Mouse (Mus musculus) intestine, embryonic 14.5 days (tissue): ENCODE data around the gene Htra1. TPM values are rescaled to one million over a fixed set of nuclear protein-coding genes. Genes with fewer than 3 reads are reported as not detected.

Experiments used
- ATAC-seq: fragments of 200-750 bp; cut with Nextera tagmentation; replicated peaks from 2 replicates; pipeline ENCODE4 v1.8.0; 2017; ENCODE audit warnings: low read depth, moderate number of reproducible peaks, moderate TSS enrichment, moderate library complexity; ENCODE audit not compliant: low FRiP score, low TSS enrichment
- DNase-seq: peaks from one replicate; pipeline ENCODE4 v3.0.0-alpha.2; 2018; ENCODE audit warnings: low spot score
- H3K27ac ChIP-seq: fragments of 300-500 bp; sonication (generic); 2 replicates; pipeline ENCODE4 v1.5.1; 2014; ENCODE audit warnings: low read depth, mild to moderate bottlenecking, control low read depth
- H3K27me3 ChIP-seq: fragments of 300-500 bp; sonication (generic); replicated peaks from 2 replicates; pipeline ENCODE4 v1.6.1; 2014; ENCODE audit warnings: low read length, control low read depth; ENCODE audit not compliant: control insufficient read depth, insufficient read depth
- H3K36me3 ChIP-seq: fragments of 300-500 bp; sonication (generic); 2 replicates; pipeline ENCODE4 v1.6.1; 2014; ENCODE audit warnings: low read length, control low read depth; ENCODE audit not compliant: control insufficient read depth, insufficient read depth
- H3K4me1 ChIP-seq: fragments of 300-500 bp; sonication (generic); replicated peaks from 2 replicates; pipeline ENCODE4 v1.6.1; 2014; ENCODE audit warnings: low read length, control low read depth, mixed read lengths; ENCODE audit not compliant: control insufficient read depth, insufficient read depth
- H3K4me2 ChIP-seq: fragments of 300-500 bp; sonication (generic); 2 replicates; pipeline ENCODE4 v1.6.1; 2014; ENCODE audit warnings: low read length
- H3K4me3 ChIP-seq: fragments of 300-500 bp; sonication (generic); 2 replicates; pipeline ENCODE4 v1.5.1; 2014; ENCODE audit warnings: low read depth, low read length, control low read depth, mixed read lengths
- H3K9ac ChIP-seq: fragments of 300-500 bp; sonication (generic); 2 replicates; pipeline ENCODE4 v1.6.1; 2014; ENCODE audit warnings: mild to moderate bottlenecking, low read length
- H3K9me3 ChIP-seq: fragments of 300-500 bp; sonication (generic); 2 replicates; pipeline ENCODE4 v1.6.1; 2016; ENCODE audit warnings: low read length, control low read depth; ENCODE audit not compliant: control insufficient read depth
- WGBS: fragments of 180-500 bp; shearing (Covaris S2); extraction: QIAGEN DNeasy Blood & Tissue Kit; methylation state at CpG from one replicate; pipeline ENCODE4 v1.1.7; 2014; 5-methylcytosine and 5-hydroxymethylcytosine counted together
- polyA plus RNA-seq: library from polyadenylated mRNA; unstranded; fragments of >200 nt; fragmentation: Nextera tagmentation; extraction: Ambion mirVana; gene quantifications from 2 replicates; pipeline ENCODE4 v1.2.1, GENCODE M21; 2014

Htra1 gene
- polyA plus RNA-seq, 1 experiment from 2014 or later, result 16.7 TPM

- H3K9me3 ChIP-seq, result no peaks in the 10 kb centered on the region
- peaks cover 30% of the 10 kb centered on the region for H3K27me3 ChIP-seq
- H3K27ac ChIP-seq, result no peak overlapping the region
- H3K9ac ChIP-seq, result no peak overlapping the region
- no peak overlapping the region for H3K4me3 ChIP-seq
- no peaks in the 10 kb centered on the region for H3K36me3 ChIP-seq
- ATAC-seq, result no peak
- WGBS, result 39% methylated on average over 8 of the region's 8 CpGs
- H3K4me2 ChIP-seq, result no peak overlapping the region
- H3K4me1 ChIP-seq, result peaks cover 22% of the 10 kb centered on the region
- no peak for DNase-seq
Observed at GRCm38 (mm10) chr7:130940733-130941132, 4.8 kb downstream of the Htra1 start.

DNA sequence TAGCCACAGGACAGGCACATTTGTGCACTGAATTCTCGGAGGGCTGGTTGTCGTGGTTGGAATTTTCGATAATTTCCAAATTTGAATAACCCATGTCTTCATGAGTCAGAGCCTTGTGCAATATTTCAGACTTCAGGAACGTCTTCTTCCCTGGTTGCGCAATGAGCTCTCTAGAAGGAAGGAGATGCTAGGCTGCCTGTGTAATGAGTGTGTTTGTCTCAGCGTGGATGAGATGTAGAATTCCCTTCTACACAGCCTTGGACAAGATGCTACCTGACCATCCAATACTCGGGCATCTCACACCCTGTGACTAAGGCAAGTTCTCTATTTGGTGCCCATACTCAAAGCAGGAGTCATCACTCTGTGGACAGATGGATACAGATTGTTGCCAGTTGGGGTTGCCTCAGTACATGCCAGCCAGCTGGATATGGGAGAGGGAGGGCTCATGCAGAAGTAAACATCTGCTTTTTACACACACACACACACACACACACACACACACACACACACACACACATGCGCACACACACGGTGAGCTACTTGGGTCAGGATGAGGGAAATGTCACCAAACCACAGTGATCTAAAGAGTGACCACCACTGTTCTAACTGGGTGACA, 7.5 kb downstream of the Htra1 start:
- ATAC-seq (no peak), DNase-seq (no peak)
- Histone ChIP-seq H3K4me3 (no peak overlapping the region), H3K4me1 (0 out of 2 replicates have a peak, but pooled peaks cover 9% of the 10 kb centered on the region), H3K36me3 (no peaks in the 10 kb centered on the region), H3K27ac (no peak overlapping the region), H3K27me3 (peaks cover 3% of the 10 kb centered on the region), H3K9ac (no peak overlapping the region), H3K4me2 (no peak overlapping the region), H3K9me3 (no peaks in the 10 kb centered on the region)
- 90% methylated on average over 9 of the region's 9 CpGs for WGBS

GRCm38 (mm10) chr7:130944766-130945475, 9.0 kb downstream of the Htra1 start:
- 89% methylated on average over 11 of the region's 11 CpGs for WGBS
- Histone ChIP-seq H3K27me3 (no peaks in the 10 kb centered on the region), H3K9ac (no peak overlapping the region), H3K4me2 (no peak overlapping the region), H3K4me3 (no peak overlapping the region), H3K36me3 (no peaks in the 10 kb centered on the region), H3K9me3 (no peaks in the 10 kb centered on the region), H3K4me1 (peaks cover 18% of the 10 kb centered on the region), H3K27ac (no peak overlapping the region)
- no peak for ATAC-seq
- no peak for DNase-seq

DNA sequence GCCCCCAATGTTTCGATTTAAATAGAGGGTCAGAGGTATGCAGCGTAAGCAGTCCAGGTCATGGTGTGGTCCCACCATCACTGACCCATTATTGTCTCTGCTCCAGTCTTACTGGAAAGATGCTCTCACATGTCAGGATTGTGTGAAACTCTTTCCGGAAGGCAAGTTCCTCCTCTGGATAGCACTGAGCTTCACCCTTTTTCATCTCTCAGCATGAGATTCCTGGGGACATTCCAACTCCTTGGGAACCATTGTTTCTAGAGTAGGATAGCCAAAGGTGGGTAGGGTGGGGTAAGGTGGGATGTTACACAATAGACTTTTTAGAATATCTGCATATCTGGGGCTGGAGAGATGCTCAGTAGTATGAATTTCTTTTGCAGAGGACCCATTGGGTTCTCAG, 9.8 kb downstream of the Htra1 start:
- 95% methylated on average over 3 of the region's 3 CpGs for WGBS
- Histone ChIP-seq H3K27ac (no peak overlapping the region), H3K4me1 (peaks cover 11% of the 10 kb centered on the region), H3K4me2 (no peak overlapping the region), H3K9ac (no peak overlapping the region), H3K4me3 (no peak overlapping the region), H3K27me3 (no peaks in the 10 kb centered on the region), H3K36me3 (no peaks in the 10 kb centered on the region), H3K9me3 (no peaks in the 10 kb centered on the region)
- no peak for ATAC-seq
- DNase-seq, result no peak

DNA sequence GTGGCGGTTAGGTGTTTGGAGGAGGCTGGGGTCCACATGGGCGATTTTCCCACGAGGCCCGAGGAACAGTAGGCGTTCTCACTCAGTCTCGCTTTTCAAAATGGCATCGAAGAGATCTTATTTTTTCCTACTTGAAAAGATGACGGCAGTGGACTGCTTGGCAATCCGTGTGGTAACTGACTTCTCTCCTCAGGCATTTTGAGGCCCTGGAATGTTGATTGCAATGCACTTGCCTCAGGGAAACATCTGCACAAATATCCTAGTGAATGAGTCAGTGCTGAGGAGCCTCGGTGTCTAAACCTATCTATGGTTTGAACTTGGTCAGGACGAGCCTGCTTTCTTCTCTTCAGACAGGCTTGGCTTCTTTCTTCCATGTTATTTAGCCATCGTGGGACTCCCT, 10.4 kb downstream of the Htra1 start:
- H3K27me3 ChIP-seq, result no peaks in the 10 kb centered on the region
- no peak overlapping the region for H3K27ac ChIP-seq
- H3K36me3 ChIP-seq, result no peaks in the 10 kb centered on the region
- 85% methylated on average over 12 of the region's 12 CpGs for WGBS
- ATAC-seq (no peak), DNase-seq (no peak)
- H3K4me3 ChIP-seq, result no peak overlapping the region
- no peak overlapping the region for H3K9ac ChIP-seq
- no peak overlapping the region for H3K4me2 ChIP-seq
- H3K9me3 ChIP-seq, result no peaks in the 10 kb centered on the region
- H3K4me1 ChIP-seq, result peaks cover 9% of the 10 kb centered on the region

- no peaks in the 10 kb centered on the region for H3K36me3 ChIP-seq
- no peak overlapping the region for H3K4me3 ChIP-seq
- no peak overlapping the region for H3K9ac ChIP-seq
- ATAC-seq (no peak), DNase-seq (no peak)
- 54% methylated on average over 5 of the region's 5 CpGs for WGBS
- H3K27ac ChIP-seq, result no peak overlapping the region
- no peaks in the 10 kb centered on the region for H3K9me3 ChIP-seq
- H3K4me1 ChIP-seq, result peaks cover 9% of the 10 kb centered on the region
- H3K4me2 ChIP-seq, result no peak overlapping the region
- H3K27me3 ChIP-seq, result no peaks in the 10 kb centered on the region
Observed at GRCm38 (mm10) chr7:130948563-130949208, 12.8 kb downstream of the Htra1 start.

GRCm38 (mm10) chr7:130949331-130949751, 13.4 kb downstream of the Htra1 start:
- Histone ChIP-seq H3K36me3 (no peaks in the 10 kb centered on the region), H3K27ac (no peak overlapping the region), H3K27me3 (no peaks in the 10 kb centered on the region), H3K9me3 (no peaks in the 10 kb centered on the region), H3K4me3 (no peak overlapping the region), H3K4me2 (no peak overlapping the region), H3K4me1 (peaks cover 9% of the 10 kb centered on the region), H3K9ac (no peak overlapping the region)
- ATAC-seq (no peak), DNase-seq (no peak)
- WGBS, result 40% methylated on average over 8 of the region's 8 CpGs

DNA sequence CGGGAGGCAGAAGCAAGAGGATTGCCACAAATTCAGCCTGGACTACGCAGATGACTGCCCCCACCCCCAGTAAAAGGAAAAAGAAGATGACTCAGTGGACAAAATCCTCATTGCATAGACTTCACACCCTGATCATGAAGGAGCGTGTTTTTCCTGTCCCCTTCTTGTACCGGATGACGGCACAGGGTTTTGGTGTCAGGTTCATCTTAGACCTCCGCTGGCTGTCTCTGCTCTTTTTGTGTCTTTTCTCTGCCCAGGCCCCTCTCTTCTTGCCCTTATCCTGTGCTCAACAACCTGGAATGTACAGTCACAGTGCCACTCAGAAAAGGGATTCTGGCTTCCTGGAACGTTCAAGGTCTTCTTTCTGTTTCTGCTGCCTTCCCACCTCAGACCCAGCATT, 14.6 kb downstream of the Htra1 start:
- H3K27ac ChIP-seq, result no peak overlapping the region
- no peak for DNase-seq
- no peaks in the 10 kb centered on the region for H3K9me3 ChIP-seq
- no peak overlapping the region for H3K4me3 ChIP-seq
- no peaks in the 10 kb centered on the region for H3K36me3 ChIP-seq
- no peaks in the 10 kb centered on the region for H3K27me3 ChIP-seq
- H3K4me1 ChIP-seq, result peaks cover 9% of the 10 kb centered on the region
- 90% methylated on average over 7 of the region's 7 CpGs for WGBS
- H3K4me2 ChIP-seq, result no peak overlapping the region
- no peak overlapping the region for H3K9ac ChIP-seq
- ATAC-seq, result no peak
